Mouse (Mus musculus) embryonic fibroblast, embryonic 13.5 days (primary cell): ENCODE measurements around the gene Ncam1.

ENCODE experiments used
- CTCF ChIP-seq: IDR thresholded peaks from 2 replicates; pipeline ENCODE4 v1.5.1; 2011; ENCODE audit warnings: mild to moderate bottlenecking, control low read depth, low read length, moderate library complexity, borderline replicate concordance; ENCODE audit not compliant: insufficient read depth
- POLR2A ChIP-seq: IDR thresholded peaks from 2 replicates; pipeline ENCODE4 v1.6.1; 2011; ENCODE audit warnings: low read depth, mild to moderate bottlenecking, control low read depth, low read length, moderate library complexity

DNA sequence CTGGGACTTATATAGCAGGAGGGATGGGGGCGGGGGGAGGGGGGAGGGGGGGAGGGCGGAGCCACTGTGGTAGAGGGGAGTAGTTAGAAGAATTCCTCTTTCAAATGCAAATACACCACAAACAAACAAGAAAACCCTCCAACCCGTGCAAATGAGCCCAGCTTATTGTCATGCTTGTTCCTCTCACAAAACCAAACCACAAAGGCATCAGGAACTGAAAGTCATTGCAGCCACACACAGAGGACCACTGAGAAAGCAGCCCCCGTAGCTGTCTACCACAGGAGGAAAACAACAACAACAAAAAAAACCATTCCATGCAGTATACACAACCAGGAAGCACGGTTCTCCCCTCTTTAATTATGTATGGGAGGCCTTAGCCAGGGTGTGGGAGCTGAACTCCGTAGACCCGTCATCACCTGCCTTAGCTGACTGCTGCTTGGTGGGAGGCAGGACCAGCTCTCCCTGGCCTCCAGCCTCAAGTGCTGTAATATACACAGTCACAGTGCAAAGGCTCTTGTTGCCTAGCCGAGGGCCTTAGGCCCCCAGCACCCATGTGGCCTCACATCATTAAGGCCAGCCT is 264.7 kb downstream of the Ncam1 start:
- TF ChIP-seq CTCF (no peak), POLR2A (no peak)
